Mouse (Mus musculus): Measurements from ENCODE around the gene BC035947. TPM values are rescaled to one million over a fixed set of nuclear protein-coding genes. Genes with fewer than 3 reads are reported as not detected.

BC035947 gene
- polyA plus RNA-seq, 1 experiment from 2014 or later: 0.53 TPM

DNA sequence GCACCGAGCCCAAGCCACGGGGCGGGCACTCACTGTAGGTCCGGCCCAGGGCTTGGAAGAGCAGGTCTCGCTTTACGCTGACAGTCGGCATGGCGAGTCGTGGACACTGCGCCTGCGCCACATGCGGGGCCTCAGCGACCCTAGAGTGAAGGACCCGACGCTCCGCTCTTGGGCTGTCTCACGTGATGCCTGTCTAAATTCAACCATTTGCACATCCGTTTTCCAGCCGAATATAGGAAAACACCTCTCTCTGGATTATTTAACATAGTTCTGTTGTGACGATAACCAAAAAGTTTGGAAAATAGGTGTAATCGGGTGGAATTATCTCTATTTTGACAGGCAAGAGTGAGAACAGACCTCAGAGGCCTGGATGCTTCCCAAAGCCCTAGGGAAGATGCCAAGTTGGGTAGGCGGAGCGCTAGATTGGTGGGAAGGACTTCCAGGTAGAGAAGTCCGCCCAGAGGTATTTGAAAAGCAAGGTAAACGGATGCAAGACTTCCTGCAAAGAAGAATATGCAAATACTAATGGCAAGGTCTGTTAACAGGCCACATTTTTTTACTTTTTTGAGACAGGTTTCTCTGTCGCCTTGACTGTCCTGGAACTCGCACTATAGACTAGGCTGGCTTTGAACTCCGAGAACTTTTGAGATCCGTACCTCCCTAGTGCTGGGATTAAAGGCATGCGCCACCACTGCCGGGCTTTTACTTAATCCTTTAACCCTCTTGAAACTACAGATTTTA lies 23.0 kb downstream of the BC035947 start, which contains the start of gene Farsb:
TSS of gene Farsb (minus strand) at position 146 of the 741 bp plus-strand sequence.
- peak within 1 kb of the TSS; percentile 96 for H3K4me3 ChIP-seq
- no peaks in the 10 kb centered on the region for H3K36me3 ChIP-seq
- under 1% methylated on average over 31 of the region's 31 CpGs for whole genome bisulfite sequencing
- peaks cover 39% of the 10 kb centered on the region for H3K4me1 ChIP-seq (replicated peaks)
- H3K27me3 ChIP-seq: no peaks in the 10 kb centered on the region
- H3K9me3 ChIP-seq: no peaks in the 10 kb centered on the region
- H3K4me2 ChIP-seq: peak within 1 kb of the TSS; percentile 93
- peak; percentile 98 for ATAC-seq (ENCODE audit: low read depth)
- peak within 1 kb of the TSS; percentile 87 for H3K9ac ChIP-seq
- no peak within 1 kb of the TSS; the same call in 1 of the 2 replicates for H3K27ac ChIP-seq (replicated peaks)

DNA sequence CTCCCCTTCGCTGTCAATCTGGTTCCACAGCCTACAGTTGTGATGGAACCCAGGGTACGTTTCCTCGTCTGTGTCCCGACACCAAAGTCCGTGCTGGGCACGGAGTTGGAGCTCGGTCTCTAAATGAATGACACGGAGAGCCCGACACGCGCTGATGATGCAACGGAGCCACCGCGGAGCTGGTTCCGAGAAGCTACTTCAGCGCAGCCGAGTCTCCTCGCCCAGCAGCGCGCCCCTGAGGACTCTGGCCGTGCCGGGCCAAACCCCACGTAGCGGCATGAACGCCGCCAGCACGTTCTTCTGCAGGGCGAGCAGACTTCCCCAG lies 23.6 kb downstream of the BC035947 start:
- H3K4me3 ChIP-seq: peak overlapping the region; percentile 96
- no peaks in the 10 kb centered on the region for H3K9me3 ChIP-seq
- peak; percentile 11; the same call in 1 of the 2 replicates for ATAC-seq (ENCODE audit: low read depth)
- peak overlapping the region; percentile 93 for H3K4me2 ChIP-seq
- WGBS: under 1% methylated on average over 28 of the region's 28 CpGs
- no peak overlapping the region; the same call in 1 of the 2 replicates for H3K27ac ChIP-seq (replicated peaks)
- no peaks in the 10 kb centered on the region for H3K27me3 ChIP-seq
- H3K36me3 ChIP-seq: no peaks in the 10 kb centered on the region
- peaks cover 40% of the 10 kb centered on the region for H3K4me1 ChIP-seq (replicated peaks)
- peak overlapping the region; percentile 87 for H3K9ac ChIP-seq

DNA sequence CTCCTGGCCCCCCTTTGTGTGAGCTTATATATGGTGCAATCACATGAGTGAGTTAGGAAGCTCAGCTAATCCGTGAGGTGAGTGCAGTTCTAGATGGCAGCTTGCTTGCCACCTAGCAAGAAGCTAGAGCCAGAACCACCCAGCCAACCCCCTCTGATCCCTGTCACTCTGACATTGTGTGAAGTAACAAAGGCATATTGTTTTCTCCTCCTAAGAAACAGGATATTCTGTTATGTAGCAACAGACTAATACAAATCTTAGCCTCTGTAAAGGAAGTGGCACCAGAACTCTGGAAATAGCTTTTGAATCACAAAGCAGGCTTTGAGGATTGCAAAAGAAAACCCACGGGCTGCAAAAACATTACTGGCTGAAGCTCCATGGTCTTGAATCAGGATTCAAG lies 27.6 kb downstream of the BC035947 start:
- H3K9ac ChIP-seq: no peak overlapping the region
- H3K27ac ChIP-seq (replicated peaks): no peak overlapping the region
- no peak overlapping the region for H3K4me3 ChIP-seq
- H3K9me3 ChIP-seq: no peaks in the 10 kb centered on the region
- WGBS: 55% methylated on average over 2 of the region's 2 CpGs
- no peaks in the 10 kb centered on the region for H3K27me3 ChIP-seq
- H3K4me1 ChIP-seq (replicated peaks): peaks cover 35% of the 10 kb centered on the region
- H3K4me2 ChIP-seq: no peak overlapping the region
- no peak for ATAC-seq (ENCODE audit: low read depth)
- peaks cover 13% of the 10 kb centered on the region for H3K36me3 ChIP-seq

DNA sequence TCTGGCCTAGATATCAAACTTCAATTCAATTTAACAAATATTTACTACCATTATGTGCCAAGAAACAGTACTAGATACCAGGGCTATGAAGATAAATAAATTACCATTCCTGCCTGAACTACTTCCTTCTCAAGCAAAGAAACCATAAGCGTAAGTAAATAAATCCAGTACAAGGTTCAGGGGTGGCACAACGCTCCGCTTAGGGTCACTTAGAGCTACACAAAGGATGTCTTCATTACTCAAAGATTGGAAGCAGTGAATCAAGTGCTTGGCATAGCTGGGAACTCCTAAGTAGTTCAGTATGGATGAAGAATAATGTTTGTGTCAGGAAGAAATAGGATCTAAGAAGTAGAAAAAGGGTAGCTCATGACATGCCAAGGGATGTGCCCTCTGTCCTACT lies 28.5 kb downstream of the BC035947 start:
- Histone ChIP-seq H3K36me3 (peaks cover 19% of the 10 kb centered on the region), H3K27me3 (no peaks in the 10 kb centered on the region), H3K4me1 (replicated peaks) (peaks cover 35% of the 10 kb centered on the region), H3K9ac (no peak overlapping the region), H3K27ac (replicated peaks) (no peak overlapping the region), H3K4me3 (no peak overlapping the region), H3K4me2 (no peak overlapping the region), H3K9me3 (no peaks in the 10 kb centered on the region)
- no peak for ATAC-seq (ENCODE audit: low read depth)
- 94% methylated on average over 3 of the region's 3 CpGs for WGBS

DNA sequence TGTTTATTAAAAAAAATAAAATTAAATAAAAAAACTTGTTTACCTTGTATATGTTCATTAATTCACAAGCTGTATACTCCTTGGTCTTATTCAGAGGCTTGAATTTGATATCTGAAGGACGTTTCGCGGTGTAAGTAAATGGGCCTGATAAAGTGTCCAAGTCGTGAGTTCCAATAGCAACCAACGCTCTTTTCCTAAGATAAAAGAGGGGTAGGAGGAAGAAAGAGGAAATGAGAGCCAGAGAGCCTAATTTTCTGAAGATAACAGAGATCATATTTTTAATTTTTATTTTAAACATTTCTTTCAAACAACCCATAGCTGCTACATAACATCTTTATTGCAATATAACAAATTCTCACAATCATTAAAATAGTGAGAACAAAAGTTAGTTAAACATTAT lies 39.5 kb downstream of the BC035947 start:
- Histone ChIP-seq H3K27me3 (no peaks in the 10 kb centered on the region), H3K4me2 (no peak overlapping the region), H3K36me3 (peaks cover 68% of the 10 kb centered on the region), H3K27ac (replicated peaks) (no peak overlapping the region), H3K4me1 (replicated peaks) (no peaks in the 10 kb centered on the region), H3K4me3 (no peak overlapping the region), H3K9me3 (no peaks in the 10 kb centered on the region), H3K9ac (no peak overlapping the region)
- ATAC-seq (ENCODE audit: low read depth): no peak
- WGBS: 94% methylated on average over 5 of the region's 5 CpGs

DNA sequence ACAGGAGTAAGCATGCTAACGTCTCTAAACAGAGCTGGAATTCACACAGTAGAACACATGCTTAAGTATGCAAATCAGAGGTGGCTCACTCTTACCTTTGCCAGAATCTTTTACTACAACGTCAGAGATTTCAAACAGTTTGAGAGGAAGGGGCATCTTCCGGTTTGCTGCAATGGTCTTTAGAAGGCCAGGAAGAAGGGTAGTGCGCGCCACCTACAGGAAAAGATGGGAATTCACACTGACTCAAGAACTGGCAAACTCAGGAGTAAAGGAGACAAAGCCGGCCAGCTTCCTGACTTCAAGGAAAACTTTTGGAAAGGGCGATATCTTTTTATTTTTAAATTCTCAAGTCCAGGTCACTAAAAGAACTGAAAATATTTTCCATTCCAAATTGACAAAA lies 57.3 kb downstream of the BC035947 start:
- peaks cover 71% of the 10 kb centered on the region for H3K36me3 ChIP-seq
- H3K9ac ChIP-seq: no peak overlapping the region
- no peak overlapping the region for H3K27ac ChIP-seq (replicated peaks)
- H3K4me1 ChIP-seq (replicated peaks): peaks cover 14% of the 10 kb centered on the region
- ATAC-seq (ENCODE audit: low read depth): 0 out of 2 replicates have a peak, but pooled peaks have one; percentile 8
- H3K27me3 ChIP-seq: no peaks in the 10 kb centered on the region
- no peak overlapping the region for H3K4me2 ChIP-seq
- 28% methylated on average over 7 of the region's 7 CpGs for WGBS
- H3K4me3 ChIP-seq: no peak overlapping the region
- no peaks in the 10 kb centered on the region for H3K9me3 ChIP-seq

DNA sequence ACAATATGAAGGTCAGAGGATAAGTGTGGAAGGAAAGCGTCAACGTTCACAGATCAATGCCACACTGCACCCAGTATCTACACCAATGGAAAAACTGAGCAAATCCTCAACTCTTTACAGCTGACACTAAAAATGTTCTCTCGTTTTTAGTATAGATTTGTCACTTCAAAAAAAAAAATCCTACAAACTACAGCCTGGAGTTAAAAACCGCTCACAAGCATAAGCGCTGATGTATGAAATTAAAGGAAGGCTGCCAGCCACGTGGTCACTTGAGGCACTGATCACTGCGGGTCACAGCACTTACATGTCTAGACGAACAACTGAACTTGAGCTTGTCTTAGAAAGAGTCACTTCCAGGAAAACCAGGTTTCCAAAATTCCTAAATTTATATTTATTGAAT lies 58.1 kb downstream of the BC035947 start:
- H3K4me3 ChIP-seq: no peak overlapping the region
- 94% methylated on average over 8 of the region's 8 CpGs for WGBS
- H3K27me3 ChIP-seq: no peaks in the 10 kb centered on the region
- no peak for ATAC-seq (ENCODE audit: low read depth)
- H3K4me2 ChIP-seq: no peak overlapping the region
- no peak overlapping the region for H3K9ac ChIP-seq
- H3K27ac ChIP-seq (replicated peaks): no peak overlapping the region
- H3K4me1 ChIP-seq (replicated peaks): peaks cover 14% of the 10 kb centered on the region
- no peaks in the 10 kb centered on the region for H3K9me3 ChIP-seq
- peaks cover 64% of the 10 kb centered on the region for H3K36me3 ChIP-seq

DNA sequence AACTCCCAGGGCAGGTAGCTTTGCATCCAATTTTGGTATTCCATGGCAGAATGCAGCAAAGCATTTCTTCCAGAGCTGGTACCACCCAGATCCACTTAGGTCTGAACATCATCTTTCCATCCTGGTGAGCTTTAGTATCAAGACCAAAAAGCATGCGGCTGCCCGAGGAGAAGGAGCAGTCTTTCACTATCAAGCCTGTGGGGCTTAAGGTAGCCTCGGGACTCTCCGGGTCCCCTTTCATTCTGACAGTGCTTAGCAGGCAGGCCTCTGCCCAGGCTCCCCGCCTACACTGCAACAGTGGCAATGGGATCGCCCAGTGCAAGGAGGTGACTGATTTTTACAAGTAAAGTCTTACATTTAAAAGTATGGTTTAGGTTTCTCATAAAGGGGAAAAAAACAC lies 59.4 kb downstream of the BC035947 start:
- H3K27me3 ChIP-seq: no peaks in the 10 kb centered on the region
- WGBS: 86% methylated on average over 6 of the region's 6 CpGs
- H3K36me3 ChIP-seq: peaks cover 62% of the 10 kb centered on the region
- ATAC-seq (ENCODE audit: low read depth): no peak
- H3K4me3 ChIP-seq: no peak overlapping the region
- no peak overlapping the region for H3K4me2 ChIP-seq
- H3K9me3 ChIP-seq: no peaks in the 10 kb centered on the region
- peaks cover 14% of the 10 kb centered on the region for H3K4me1 ChIP-seq (replicated peaks)
- no peak overlapping the region for H3K9ac ChIP-seq
- H3K27ac ChIP-seq (replicated peaks): no peak overlapping the region

DNA sequence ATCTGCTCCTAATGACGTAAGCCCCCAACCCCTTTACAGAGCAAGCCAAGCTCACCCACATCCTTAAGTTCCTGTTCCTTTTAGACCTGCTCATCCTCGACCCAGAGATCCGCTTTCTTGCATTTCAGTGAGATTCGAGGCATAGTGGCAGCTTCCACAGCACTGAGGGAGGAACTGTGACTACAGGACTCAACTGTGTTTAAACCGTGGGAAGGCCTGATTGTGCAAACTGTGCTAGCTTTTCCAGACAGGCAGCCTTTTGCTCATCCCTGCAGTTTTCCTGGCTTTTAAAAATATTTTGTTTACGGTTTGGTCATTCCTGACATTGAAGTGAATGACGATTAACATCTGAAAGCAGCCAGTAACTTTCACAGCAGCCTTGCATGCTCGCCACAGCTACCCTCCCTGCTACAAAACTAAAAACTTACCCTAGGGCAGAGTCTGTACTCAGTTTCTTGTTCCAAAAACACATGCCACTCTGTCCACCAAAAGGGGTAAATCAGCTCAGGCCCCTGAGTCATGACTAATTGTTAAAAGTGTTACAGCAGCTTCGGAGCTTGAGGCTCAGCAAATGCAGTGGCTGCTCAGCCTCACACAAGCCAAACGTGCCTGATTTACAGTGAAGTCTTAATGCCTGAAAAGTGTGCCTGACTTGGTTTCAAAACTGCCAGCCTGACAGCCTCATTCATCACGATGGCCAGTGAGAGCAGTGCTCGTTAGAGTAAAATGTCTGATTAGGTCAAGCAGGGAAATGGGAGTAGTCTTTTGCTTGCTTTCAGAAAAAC lies 60.7 kb downstream of the BC035947 start:
- H3K9ac ChIP-seq: no peak overlapping the region
- H3K27ac ChIP-seq (replicated peaks): peak overlapping the region; percentile 9; the same call in 1 of the 2 replicates

DNA sequence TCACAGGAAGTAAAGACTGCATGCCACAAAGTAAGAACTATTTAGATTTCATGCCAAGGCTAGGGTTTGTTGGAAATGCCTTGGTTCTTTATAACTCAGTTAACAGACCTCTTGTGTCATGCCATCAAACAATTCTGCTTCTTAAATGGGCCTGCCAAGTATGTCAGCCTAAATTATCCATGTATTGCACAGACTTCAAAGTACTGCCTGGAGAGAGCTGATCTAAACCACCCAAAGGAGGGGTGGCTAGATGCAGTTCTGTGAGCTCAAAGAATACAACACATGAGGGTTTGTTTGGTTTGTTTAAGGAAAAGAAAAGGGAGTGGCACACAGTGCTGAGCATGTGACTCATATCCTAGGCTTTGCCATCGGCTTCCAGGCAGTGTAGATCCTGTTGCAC lies 63.9 kb downstream of the BC035947 start:
- ATAC-seq (ENCODE audit: low read depth): no peak
- peaks cover 52% of the 10 kb centered on the region for H3K36me3 ChIP-seq

More for the DNA sequence above, 60.7 kb downstream of the BC035947 start:
- peak; percentile 59 for ATAC-seq (ENCODE audit: low read depth)
- peaks cover 52% of the 10 kb centered on the region for H3K36me3 ChIP-seq
- no peak overlapping the region for H3K4me3 ChIP-seq
- WGBS: 56% methylated on average over 12 of the region's 12 CpGs
- H3K27me3 ChIP-seq: no peaks in the 10 kb centered on the region
- no peak overlapping the region for H3K4me2 ChIP-seq
- H3K4me1 ChIP-seq (replicated peaks): peaks cover 14% of the 10 kb centered on the region
- no peaks in the 10 kb centered on the region for H3K9me3 ChIP-seq

More for the DNA sequence above, 63.9 kb downstream of the BC035947 start:
- no peak overlapping the region for H3K27ac ChIP-seq (replicated peaks)
- H3K9me3 ChIP-seq: no peaks in the 10 kb centered on the region
- H3K4me2 ChIP-seq: no peak overlapping the region
- H3K9ac ChIP-seq: no peak overlapping the region
- no peak overlapping the region for H3K4me3 ChIP-seq
- no peaks in the 10 kb centered on the region for H3K27me3 ChIP-seq
- WGBS: 66% methylated on average over 1 of the region's 1 CpGs
- peaks cover 14% of the 10 kb centered on the region for H3K4me1 ChIP-seq (replicated peaks)

Measured in neural tube, embryonic 13.5 days (tissue).